Mouse (Mus musculus) cortical plate, adult 2 months (tissue): ENCODE data around the gene Enpp7.

Experiments
- CTCF ChIP-seq: fragments of 200-500 bp; IDR thresholded peaks from 2 replicates; pipeline ENCODE4 v1.5.1; 2011; ENCODE audit warnings: mild to moderate bottlenecking, control low read depth, low read length; ENCODE audit not compliant: insufficient read depth; ENCODE audit errors: extremely low read depth
- POLR2A ChIP-seq: fragments of 200-500 bp; IDR thresholded peaks from 2 replicates; pipeline ENCODE4 v1.6.1; 2011; ENCODE audit warnings: mild to moderate bottlenecking, low read length, control low read depth; ENCODE audit not compliant: insufficient read depth; ENCODE audit errors: extremely low read depth

- no peak for TF ChIP-seq CTCF
- no peak for TF ChIP-seq POLR2A
Measured at GRCm38 (mm10) chr11:118939731-118940130, 48.3 kb upstream of the Enpp7 start.
